Comparison of ENCODE assay signal across 9 mouse cellular contexts in the genomic region with DNA sequence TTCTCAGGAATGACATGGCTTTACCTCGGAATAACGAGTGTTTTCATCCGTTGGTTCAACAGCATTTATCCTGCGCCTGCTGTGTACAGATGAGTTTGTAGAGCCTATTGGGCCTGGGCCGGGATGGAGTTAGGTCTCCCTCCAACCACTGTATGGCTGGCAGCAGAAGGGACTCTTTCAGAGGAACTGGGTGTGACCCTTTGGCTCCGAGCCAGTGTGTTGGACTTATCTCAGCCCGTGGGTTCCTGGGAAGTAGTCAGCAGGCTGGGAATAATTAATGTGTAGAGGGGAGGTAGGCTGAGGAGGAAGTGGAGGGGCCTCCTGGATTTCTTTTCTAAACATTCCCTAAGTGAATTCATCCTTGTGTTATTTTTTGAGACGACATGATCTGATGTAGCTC.
DNase-seq lines count a peak whose midpoint lies in the region; ATAC-seq and TF ChIP-seq lines count a peak whose summit lies in the region.
"Had no signal": no experiment of that assay in that cellular context is flagged by ENCODE, and none has a peak within 500 bp of the region (broad histone marks: within the 10 kb centered on the region; RNA-seq: fewer than 3 reads in every experiment).

No protein-coding gene starts in this region.

- no peak overlapping the region for H3K9ac ChIP-seq in forebrain, embryonic 14.5 days (ENCODE audit: low read length)
- H3K9ac ChIP-seq in forebrain, postnatal 0 days, result no peak overlapping the region
- no peak overlapping the region for H3K9ac ChIP-seq in heart, embryonic 16.5 days (ENCODE audit: low read length)
- H3K9ac ChIP-seq: liver, embryonic 13.5 days had no signal

- no peaks in the 10 kb centered on the region for H3K27me3 ChIP-seq in forebrain, embryonic 14.5 days (replicated peaks; ENCODE audit: control insufficient read depth, insufficient read depth, low read length)
- no peaks in the 10 kb centered on the region for H3K27me3 ChIP-seq in forebrain, postnatal 0 days (ENCODE audit: insufficient read depth, low read length)
- no peaks in the 10 kb centered on the region for H3K27me3 ChIP-seq in heart, embryonic 16.5 days (ENCODE audit: control insufficient read depth, insufficient read depth, low read length)
- H3K27me3 ChIP-seq: liver, embryonic 13.5 days had no signal

- TF ChIP-seq CTCF in forebrain, postnatal 0 days (IDR thresholded peaks at IDR 0.05; ENCODE audit: low read depth), result no peak
- TF ChIP-seq CTCF in brain, embryonic 14.5 days (IDR thresholded peaks at IDR 0.05; ENCODE audit: borderline replicate concordance, extremely low read depth, insufficient read depth, insufficient read length), result no peak

- no peak overlapping the region for H3K4me3 ChIP-seq in forebrain, embryonic 14.5 days (ENCODE audit: low read depth, low read length)
- no peak overlapping the region for H3K4me3 ChIP-seq in forebrain, postnatal 0 days (ENCODE audit: low read depth, low read length)
- H3K4me3 ChIP-seq in heart, embryonic 16.5 days (ENCODE audit: low read length), result no peak overlapping the region
- H3K4me3 ChIP-seq: liver, embryonic 13.5 days had no signal

- DNase-seq in forebrain, embryonic 14.5 days (ENCODE audit: low spot score), result peak; percentile 38
- no peak for DNase-seq in forebrain, postnatal 0 days
- peak; percentile 52 for DNase-seq in brain, embryonic 14.5 days (ENCODE audit: low read depth)
- DNase-seq in lung, adult 18-20 months, result peak; percentile 73 to 82
- DNase-seq in cerebellum, adult 18-20 months, result no peak
- DNase-seq in left cerebral cortex, adult 8-10 months (ENCODE audit: low spot score in 2 of 2), result no peak
- DNase-seq in cerebellum, adult 11 months, result no peak
- DNase-seq: liver, embryonic 13.5 days had no signal

- H3K27ac ChIP-seq in forebrain, embryonic 14.5 days (ENCODE audit: low read depth, low read length), result no peak overlapping the region
- H3K27ac ChIP-seq in forebrain, postnatal 0 days (ENCODE audit: low read depth, low read length), result no peak overlapping the region
- H3K27ac ChIP-seq in heart, embryonic 16.5 days (ENCODE audit: low read length), result no peak overlapping the region
- H3K27ac ChIP-seq: liver, embryonic 13.5 days had no signal

- no peak overlapping the region for H3K4me2 ChIP-seq in forebrain, embryonic 14.5 days (ENCODE audit: low read length)
- H3K4me2 ChIP-seq in forebrain, postnatal 0 days (ENCODE audit: low read depth), result no peak overlapping the region
- H3K4me2 ChIP-seq in heart, embryonic 16.5 days (ENCODE audit: low read depth, low read length), result no peak overlapping the region; the same call in 1 of the 2 replicates
- H3K4me2 ChIP-seq: liver, embryonic 13.5 days had no signal

- 61% methylated on average over 8 of the region's 8 CpGs for WGBS in forebrain, embryonic 14.5 days
- 58% methylated on average over 8 of the region's 8 CpGs for WGBS in forebrain, postnatal 0 days
- 34% methylated on average over 8 of the region's 8 CpGs for WGBS in heart, embryonic 16.5 days

- H3K9me3 ChIP-seq in forebrain, embryonic 14.5 days (replicated peaks; ENCODE audit: control insufficient read depth, low read length), result no peaks in the 10 kb centered on the region
- no peaks in the 10 kb centered on the region for H3K9me3 ChIP-seq in forebrain, postnatal 0 days (ENCODE audit: low read length)
- H3K9me3 ChIP-seq in heart, embryonic 16.5 days (replicated peaks; ENCODE audit: control insufficient read depth, low read length), result no peaks in the 10 kb centered on the region
- H3K9me3 ChIP-seq: liver, embryonic 13.5 days had no signal

- H3K4me1 ChIP-seq in forebrain, embryonic 14.5 days (ENCODE audit: control insufficient read depth, insufficient read depth, low read length), result peaks cover 6% of the 10 kb centered on the region; the same call in 1 of the 2 replicates
- no peaks in the 10 kb centered on the region for H3K4me1 ChIP-seq in forebrain, postnatal 0 days (ENCODE audit: insufficient read depth)
- H3K4me1 ChIP-seq in heart, embryonic 16.5 days (ENCODE audit: control insufficient read depth, insufficient read depth, low read length), result peaks cover 29% of the 10 kb centered on the region

- 0 out of 2 replicates have a peak, but pooled peaks cover 2% of the 10 kb centered on the region for H3K36me3 ChIP-seq in forebrain, embryonic 14.5 days (ENCODE audit: control insufficient read depth, insufficient read depth, low read length)
- H3K36me3 ChIP-seq in forebrain, postnatal 0 days (ENCODE audit: insufficient read depth), result no peaks in the 10 kb centered on the region
- H3K36me3 ChIP-seq in heart, embryonic 16.5 days (ENCODE audit: control insufficient read depth, insufficient read depth), result no peaks in the 10 kb centered on the region
- H3K36me3 ChIP-seq: liver, embryonic 13.5 days had no signal

- TF ChIP-seq POLR2A in brain, embryonic 14.5 days (IDR thresholded peaks at IDR 0.05; ENCODE audit: borderline replicate concordance, extremely low read depth, insufficient read depth, insufficient read length, poor library complexity, severe bottlenecking), result no peak

- 0 out of 2 replicates have a peak, but pooled peaks have one; percentile 12 for ATAC-seq in forebrain, embryonic 14.5 days
- ATAC-seq in forebrain, postnatal 0 days, result no peak
- peak; percentile 56; the same call in 1 of the 2 replicates for ATAC-seq in heart, embryonic 16.5 days (replicated peaks; ENCODE audit: extremely low read depth, insufficient read depth, low FRiP score)

Comparison
In these comparisons a context has a peak if more than half of its experiments do, and no peak if none do; other contexts are left out.
1. DNase-seq: peak in forebrain, embryonic 14.5 days (single experiment), brain, embryonic 14.5 days (single experiment) and lung, adult 18-20 months (2 of 2); none in forebrain, postnatal 0 days (single experiment), cerebellum, adult 18-20 months (0 of 2), left cerebral cortex, adult 8-10 months (0 of 2) and cerebellum, adult 11 months (single experiment).